Mouse (Mus musculus): ENCODE measurements around the gene Auts2.

The Auts2 gene

GRCm38 (mm10) chr5:132380261-132380660 is 162.9 kb downstream of the Auts2 start:
- DNase-seq: no peak

GRCm38 (mm10) chr5:132378977-132379376 is 164.2 kb downstream of the Auts2 start:
- no peak for DNase-seq

GRCm38 (mm10) chr5:132375130-132375529 is 168.0 kb downstream of the Auts2 start:
- DNase-seq: no peak

GRCm38 (mm10) chr5:132373471-132374075 is 169.6 kb downstream of the Auts2 start:
- DNase-seq: no peak

GRCm38 (mm10) chr5:132372605-132373004 is 170.5 kb downstream of the Auts2 start:
- DNase-seq: no peak

GRCm38 (mm10) chr5:132368678-132369088 is 174.5 kb downstream of the Auts2 start:
- DNase-seq: no peak

GRCm38 (mm10) chr5:132361276-132361675 is 181.9 kb downstream of the Auts2 start:
- DNase-seq: no peak

GRCm38 (mm10) chr5:132357726-132358125 is 185.4 kb downstream of the Auts2 start:
- no peak for DNase-seq

GRCm38 (mm10) chr5:132355935-132356334 is 187.2 kb downstream of the Auts2 start:
- DNase-seq: no peak

GRCm38 (mm10) chr5:132352437-132352836 is 190.7 kb downstream of the Auts2 start:
- DNase-seq: no peak

GRCm38 (mm10) chr5:132351139-132351538 is 192.0 kb downstream of the Auts2 start:
- DNase-seq: no peak

- DNase-seq: no peak
Measured at GRCm38 (mm10) chr5:132341315-132341714, 201.8 kb downstream of the Auts2 start.

- DNase-seq: no peak
Measured at GRCm38 (mm10) chr5:132337677-132338076, 205.5 kb downstream of the Auts2 start.

- DNase-seq: no peak
Measured at GRCm38 (mm10) chr5:132335719-132336118, 207.4 kb downstream of the Auts2 start.

GRCm38 (mm10) chr5:132334796-132335195 is 208.3 kb downstream of the Auts2 start:
- DNase-seq: no peak

GRCm38 (mm10) chr5:132333744-132334143 is 209.4 kb downstream of the Auts2 start:
- DNase-seq: no peak

GRCm38 (mm10) chr5:132332521-132332920 is 210.6 kb downstream of the Auts2 start:
- no peak for DNase-seq

- no peak for DNase-seq
Measured at GRCm38 (mm10) chr5:132329171-132329936, 213.8 kb downstream of the Auts2 start.

- DNase-seq: no peak
Measured at GRCm38 (mm10) chr5:132324246-132324883, 218.8 kb downstream of the Auts2 start.

- DNase-seq: no peak
Measured at GRCm38 (mm10) chr5:132323608-132324007, 219.5 kb downstream of the Auts2 start.

GRCm38 (mm10) chr5:132322971-132323370 is 220.2 kb downstream of the Auts2 start:
- no peak for DNase-seq

- no peak for DNase-seq
Measured at GRCm38 (mm10) chr5:132318026-132318765, 224.9 kb downstream of the Auts2 start.

GRCm38 (mm10) chr5:132316897-132317296 is 226.2 kb downstream of the Auts2 start:
- no peak for DNase-seq

Data from spleen, adult 18-20 months (tissue).